Mouse (Mus musculus): ENCODE results near the gene Gm21988. TPM values are rescaled to one million over a fixed set of nuclear protein-coding genes. Genes with fewer than 3 reads are reported as not detected.

Gene Gm21988
- polyA plus RNA-seq, 1 experiment, result 4.4 TPM

GRCm38 (mm10) chr11:70237457-70238167 is 2.0 kb downstream of the Gm21988 start, which contains the start of gene 0610010K14Rik:
Gene 0610010K14Rik, minus strand, starts transcription at chr11:70237914.
- under 1% methylated on average over 70 of the region's 70 CpGs for WGBS
- Histone ChIP-seq H3K36me3 (ENCODE audit: control insufficient read depth, insufficient read depth, low read length) (peaks cover 6% of the 10 kb centered on the region; the same call in 1 of the 2 replicates), H3K27me3 (ENCODE audit: control insufficient read depth, insufficient read depth, low read length) (no peaks in the 10 kb centered on the region), H3K27ac (ENCODE audit: insufficient read depth, low read depth, low read length) (peak within 1 kb of the TSS; percentile 85), H3K4me1 (ENCODE audit: control insufficient read depth, insufficient read depth, insufficient read length, low read length) (peaks cover 9% of the 10 kb centered on the region; the same call in 1 of the 2 replicates), H3K4me3 (ENCODE audit: low read depth, low read length) (peak within 1 kb of the TSS; percentile 99)
- TF ChIP-seq POLR2A (IDR thresholded peaks at IDR 0.05; ENCODE audit: low read depth, low read length) (peak; percentile 87), CTCF (IDR thresholded peaks at IDR 0.05; ENCODE audit: extremely low read depth, insufficient read length, insufficient replicate concordance, low read depth, low read length) (peak; percentile 19)

- 67% methylated on average over 7 of the region's 7 CpGs for WGBS
- TF ChIP-seq POLR2A (IDR thresholded peaks at IDR 0.05; ENCODE audit: low read depth, low read length), result no peak
- TF ChIP-seq CTCF (IDR thresholded peaks at IDR 0.05; ENCODE audit: extremely low read depth, insufficient read length, insufficient replicate concordance, low read depth, low read length), result no peak
- peaks cover 6% of the 10 kb centered on the region; the same call in 1 of the 2 replicates for H3K36me3 ChIP-seq (ENCODE audit: control insufficient read depth, insufficient read depth, low read length)
- no peak overlapping the region; the same call in 1 of the 2 replicates for H3K27ac ChIP-seq (ENCODE audit: insufficient read depth, low read depth, low read length)
- H3K27me3 ChIP-seq (ENCODE audit: control insufficient read depth, insufficient read depth, low read length), result no peaks in the 10 kb centered on the region
- H3K4me1 ChIP-seq (ENCODE audit: control insufficient read depth, insufficient read depth, insufficient read length, low read length), result peaks cover 9% of the 10 kb centered on the region; the same call in 1 of the 2 replicates
- 0 out of 2 replicates have a peak overlapping the region, but pooled peaks have one; percentile 6 for H3K4me3 ChIP-seq (ENCODE audit: low read depth, low read length)
These were observed 2.9 kb downstream of the Gm21988 start for GRCm38 (mm10) chr11:70236717-70237116.

- Histone ChIP-seq H3K27me3 (ENCODE audit: control insufficient read depth, insufficient read depth, low read length) (no peaks in the 10 kb centered on the region), H3K4me1 (ENCODE audit: control insufficient read depth, insufficient read depth, insufficient read length, low read length) (peaks cover 6% of the 10 kb centered on the region; the same call in 1 of the 2 replicates), H3K36me3 (ENCODE audit: control insufficient read depth, insufficient read depth, low read length) (peaks cover 6% of the 10 kb centered on the region; the same call in 1 of the 2 replicates), H3K27ac (ENCODE audit: insufficient read depth, low read depth, low read length) (no peak overlapping the region), H3K4me3 (ENCODE audit: low read depth, low read length) (no peak overlapping the region)
- TF ChIP-seq CTCF (IDR thresholded peaks at IDR 0.05; ENCODE audit: extremely low read depth, insufficient read length, insufficient replicate concordance, low read depth, low read length) (no peak), POLR2A (IDR thresholded peaks at IDR 0.05; ENCODE audit: low read depth, low read length) (no peak)
- 90% methylated on average over 12 of the region's 12 CpGs for WGBS
These were observed 4.3 kb downstream of the Gm21988 start for GRCm38 (mm10) chr11:70235254-70235900.

GRCm38 (mm10) chr11:70234497-70234896 is 5.1 kb downstream of the Gm21988 start:
- WGBS, result 78% methylated on average over 8 of the region's 8 CpGs
- H3K4me1 ChIP-seq (ENCODE audit: control insufficient read depth, insufficient read depth, insufficient read length, low read length), result peaks cover 9% of the 10 kb centered on the region; the same call in 1 of the 2 replicates
- TF ChIP-seq POLR2A (IDR thresholded peaks at IDR 0.05; ENCODE audit: low read depth, low read length), result no peak
- H3K4me3 ChIP-seq (ENCODE audit: low read depth, low read length), result 0 out of 2 replicates have a peak overlapping the region, but pooled peaks have one; percentile 36
- H3K36me3 ChIP-seq (ENCODE audit: control insufficient read depth, insufficient read depth, low read length), result peaks cover 6% of the 10 kb centered on the region; the same call in 1 of the 2 replicates
- no peak overlapping the region for H3K27ac ChIP-seq (ENCODE audit: insufficient read depth, low read depth, low read length)
- H3K27me3 ChIP-seq (ENCODE audit: control insufficient read depth, insufficient read depth, low read length), result peaks cover 7% of the 10 kb centered on the region

GRCm38 (mm10) chr11:70234037-70234436 is 5.6 kb downstream of the Gm21988 start:
- H3K27me3 ChIP-seq (ENCODE audit: control insufficient read depth, insufficient read depth, low read length), result peaks cover 12% of the 10 kb centered on the region
- H3K4me3 ChIP-seq (ENCODE audit: low read depth, low read length), result peak overlapping the region; percentile 36
- no peak overlapping the region for H3K27ac ChIP-seq (ENCODE audit: insufficient read depth, low read depth, low read length)
- peaks cover 12% of the 10 kb centered on the region for H3K4me1 ChIP-seq (ENCODE audit: control insufficient read depth, insufficient read depth, insufficient read length, low read length)
- H3K36me3 ChIP-seq (ENCODE audit: control insufficient read depth, insufficient read depth, low read length), result peaks cover 6% of the 10 kb centered on the region; the same call in 1 of the 2 replicates
- TF ChIP-seq CTCF (IDR thresholded peaks at IDR 0.05; ENCODE audit: extremely low read depth, insufficient read length, insufficient replicate concordance, low read depth, low read length), result no peak
- no peak for TF ChIP-seq POLR2A (IDR thresholded peaks at IDR 0.05; ENCODE audit: low read depth, low read length)
- WGBS, result 67% methylated on average over 5 of the region's 5 CpGs

GRCm38 (mm10) chr11:70233016-70233415 is 6.6 kb downstream of the Gm21988 start:
- peak overlapping the region; percentile 60 for H3K4me3 ChIP-seq (ENCODE audit: low read depth, low read length)
- H3K4me1 ChIP-seq (ENCODE audit: control insufficient read depth, insufficient read depth, insufficient read length, low read length), result peaks cover 12% of the 10 kb centered on the region
- H3K27ac ChIP-seq (ENCODE audit: insufficient read depth, low read depth, low read length), result peak overlapping the region; percentile 64
- TF ChIP-seq POLR2A (IDR thresholded peaks at IDR 0.05; ENCODE audit: low read depth, low read length) (no peak), CTCF (IDR thresholded peaks at IDR 0.05; ENCODE audit: extremely low read depth, insufficient read length, insufficient replicate concordance, low read depth, low read length) (no peak)
- H3K27me3 ChIP-seq (ENCODE audit: control insufficient read depth, insufficient read depth, low read length), result peaks cover 12% of the 10 kb centered on the region
- peaks cover 6% of the 10 kb centered on the region; the same call in 1 of the 2 replicates for H3K36me3 ChIP-seq (ENCODE audit: control insufficient read depth, insufficient read depth, low read length)
- WGBS, result 50% methylated on average over 8 of the region's 8 CpGs

GRCm38 (mm10) chr11:70232546-70232945 is 7.1 kb downstream of the Gm21988 start:
- Histone ChIP-seq H3K27ac (ENCODE audit: insufficient read depth, low read depth, low read length) (peak overlapping the region; percentile 64), H3K36me3 (ENCODE audit: control insufficient read depth, insufficient read depth, low read length) (peaks cover 6% of the 10 kb centered on the region; the same call in 1 of the 2 replicates), H3K4me1 (ENCODE audit: control insufficient read depth, insufficient read depth, insufficient read length, low read length) (peaks cover 12% of the 10 kb centered on the region), H3K4me3 (ENCODE audit: low read depth, low read length) (peak overlapping the region; percentile 60), H3K27me3 (ENCODE audit: control insufficient read depth, insufficient read depth, low read length) (peaks cover 12% of the 10 kb centered on the region)
- 28% methylated on average over 10 of the region's 10 CpGs for WGBS
- TF ChIP-seq CTCF (IDR thresholded peaks at IDR 0.05; ENCODE audit: extremely low read depth, insufficient read length, insufficient replicate concordance, low read depth, low read length), result no peak
- TF ChIP-seq POLR2A (IDR thresholded peaks at IDR 0.05; ENCODE audit: low read depth, low read length), result no peak

Measured in small intestine, adult 2 months (tissue).